Comparison of ENCODE assay signal across 9 mouse cellular contexts in the genomic region with DNA sequence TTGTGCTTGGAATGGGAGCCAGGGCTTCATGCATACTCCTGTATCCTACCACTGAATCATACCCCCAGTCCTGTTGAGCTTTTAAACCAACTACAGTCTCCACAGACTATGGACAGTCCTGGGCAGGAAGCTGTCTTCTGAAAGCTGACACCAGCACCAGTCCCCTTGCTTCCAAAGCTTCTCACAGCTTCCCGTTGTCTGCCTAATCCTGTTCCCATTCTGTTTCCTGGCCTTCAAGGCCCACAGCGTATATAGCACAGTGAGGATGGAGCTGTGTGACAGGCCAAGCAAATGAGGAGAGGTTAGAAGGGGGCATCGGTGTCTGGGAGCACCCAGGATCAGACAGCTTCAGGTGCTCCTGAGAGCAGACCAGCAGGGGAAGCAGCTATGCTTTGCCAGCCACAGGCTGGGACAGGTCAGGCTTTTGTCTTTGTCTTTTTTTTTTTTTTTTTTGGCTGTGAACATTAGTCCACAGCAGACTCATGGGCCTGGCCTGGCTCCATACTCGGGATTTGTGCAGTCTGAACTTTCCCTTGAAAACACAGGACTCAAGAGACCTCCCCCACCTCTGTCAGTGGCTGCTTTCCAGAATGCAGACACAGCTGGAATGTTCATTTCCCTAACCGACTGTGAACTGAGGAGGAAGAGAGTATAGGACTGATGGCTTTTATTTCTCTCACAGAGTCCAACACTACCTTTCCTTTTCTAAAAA. TPM values are rescaled to one million over a fixed set of nuclear protein-coding genes. Genes with fewer than 3 reads are reported as not detected.
DNase-seq lines count a peak whose midpoint lies in the region; ATAC-seq lines count a peak whose summit lies in the region.
"Had no signal": no experiment of that assay in that cellular context is flagged by ENCODE, and none has a peak within 500 bp of the region (broad histone marks: within the 10 kb centered on the region; RNA-seq: fewer than 3 reads in every experiment).

No protein-coding gene starts in this region.

- peak; percentile 12 for DNase-seq in urinary bladder, postnatal 25 days (ENCODE audit: low spot score)
- no peak for DNase-seq in urinary bladder, adult 2 months (ENCODE audit: low spot score)
- peak; percentile 73 for DNase-seq in gonadal fat pad, adult 2 months (ENCODE audit: low read depth)
- DNase-seq in skeletal muscle tissue, adult 2 months (ENCODE audit: low read depth, low spot score), result peak; percentile 78
- DNase-seq in cerebellum, postnatal 25 days, result no peak
- DNase-seq in cerebellum, adult 8-10 months, result no peak
- no peak for DNase-seq in frontal cortex, postnatal 36 days (ENCODE audit: low spot score in 2 of 2)
- DNase-seq: liver, embryonic 13.5 days had no signal

- no peak overlapping the region for H3K4me3 ChIP-seq in kidney, embryonic 16.5 days (ENCODE audit: low read length)
- H3K4me3 ChIP-seq: liver, embryonic 13.5 days had no signal

- H3K27me3 ChIP-seq in kidney, embryonic 16.5 days (ENCODE audit: insufficient read depth, low read length), result no peaks in the 10 kb centered on the region
- H3K27me3 ChIP-seq: liver, embryonic 13.5 days had no signal

- 0 out of 2 replicates have a peak, but pooled peaks cover 7% of the 10 kb centered on the region for H3K4me1 ChIP-seq in kidney, embryonic 16.5 days (ENCODE audit: insufficient read depth, low read length)
- H3K4me1 ChIP-seq: liver, embryonic 13.5 days had no signal

- no peaks in the 10 kb centered on the region for H3K9me3 ChIP-seq in kidney, embryonic 16.5 days (ENCODE audit: low read length)
- H3K9me3 ChIP-seq: liver, embryonic 13.5 days had no signal

- H3K36me3 ChIP-seq in kidney, embryonic 16.5 days (ENCODE audit: insufficient read depth, low read length), result no peaks in the 10 kb centered on the region
- H3K36me3 ChIP-seq: liver, embryonic 13.5 days had no signal

- peak overlapping the region; percentile 56 for H3K27ac ChIP-seq in kidney, embryonic 16.5 days (ENCODE audit: low read length)
- H3K27ac ChIP-seq: liver, embryonic 13.5 days had no signal

- 23% methylated on average over 5 of the region's 5 CpGs for WGBS in kidney, embryonic 16.5 days

- ATAC-seq in kidney, embryonic 16.5 days (ENCODE audit: low FRiP score, low TSS enrichment), result peak; percentile 53

- H3K9ac ChIP-seq in kidney, embryonic 16.5 days (replicated peaks; ENCODE audit: low read length), result no peak overlapping the region
- H3K9ac ChIP-seq: liver, embryonic 13.5 days had no signal

- H3K4me2 ChIP-seq in kidney, embryonic 16.5 days (replicated peaks; ENCODE audit: low read depth, low read length), result no peak overlapping the region
- H3K4me2 ChIP-seq: liver, embryonic 13.5 days had no signal

RNA-seq across cellular contexts. Expression of gene Trpv1, which starts 2.1 kb away (rescaled TPM):
- polyA plus RNA-seq in urinary bladder, adult 2 months (2012; rRNA removed), result 0.37 and 0.38 TPM in 2 replicates
- 3.6 and 4.5 TPM in 2 replicates for polyA plus RNA-seq in gonadal fat pad, adult 2 months (2012; rRNA removed)
- polyA plus RNA-seq in kidney, embryonic 16.5 days (2015; fragmentation: Nextera tagmentation; extraction: Ambion mirVana), result 0.24 TPM in 1 of 2 replicates, not detected in the other
- polyA plus RNA-seq: liver, embryonic 13.5 days had no signal

RNA-seq across cellular contexts. Expression of gene Trpv3, which starts 31.0 kb away (rescaled TPM):
- polyA plus RNA-seq in urinary bladder, adult 2 months (2012; rRNA removed), result 0.32 and 0.34 TPM in 2 replicates
- 0.18 and 0.25 TPM in 2 replicates for polyA plus RNA-seq in gonadal fat pad, adult 2 months (2012; rRNA removed)
- polyA plus RNA-seq in kidney, embryonic 16.5 days (2015; fragmentation: Nextera tagmentation; extraction: Ambion mirVana), result 0.12 and 0.21 TPM in 2 replicates

RNA-seq across cellular contexts. Expression of gene Shpk, which starts 36.9 kb away (rescaled TPM):
- 11.5 and 12.7 TPM in 2 replicates for polyA plus RNA-seq in urinary bladder, adult 2 months (2012; rRNA removed)
- 11.5 and 11.8 TPM in 2 replicates for polyA plus RNA-seq in gonadal fat pad, adult 2 months (2012; rRNA removed)
- polyA plus RNA-seq in kidney, embryonic 16.5 days (2015; fragmentation: Nextera tagmentation; extraction: Ambion mirVana), result 2.4 and 2.6 TPM in 2 replicates

RNA-seq across cellular contexts. Expression of gene Ctns, which starts 37.3 kb away (rescaled TPM):
- 32.5 and 37.5 TPM in 2 replicates for polyA plus RNA-seq in urinary bladder, adult 2 months (2012; rRNA removed)
- polyA plus RNA-seq in gonadal fat pad, adult 2 months (2012; rRNA removed), result 21.1 and 21.7 TPM in 2 replicates
- 21.5 and 22.4 TPM in 2 replicates for polyA plus RNA-seq in kidney, embryonic 16.5 days (2015; fragmentation: Nextera tagmentation; extraction: Ambion mirVana)

RNA-seq across cellular contexts. Expression of gene Tax1bp3, which starts 59.3 kb away (rescaled TPM):
- polyA plus RNA-seq in urinary bladder, adult 2 months (2012; rRNA removed), result 101 and 131 TPM in 2 replicates
- polyA plus RNA-seq in gonadal fat pad, adult 2 months (2012; rRNA removed), result 75.6 and 105 TPM in 2 replicates
- 231 and 251 TPM in 2 replicates for polyA plus RNA-seq in kidney, embryonic 16.5 days (2015; fragmentation: Nextera tagmentation; extraction: Ambion mirVana)

Comparison
In these comparisons a context has a peak if more than half of its experiments do, and no peak if none do; other contexts are left out.
1. DNase-seq: peak in urinary bladder, postnatal 25 days (single experiment), gonadal fat pad, adult 2 months (single experiment) and skeletal muscle tissue, adult 2 months (single experiment); none in urinary bladder, adult 2 months (single experiment), cerebellum, postnatal 25 days (0 of 2), cerebellum, adult 8-10 months (single experiment) and frontal cortex, postnatal 36 days (0 of 2).